Mouse (Mus musculus): ENCODE results near the gene Cfdp1. TPM values are rescaled to one million over a fixed set of nuclear protein-coding genes. Genes with fewer than 3 reads are reported as not detected.

Gene Cfdp1
- total RNA-seq, 1 experiment: 190 TPM

DNA sequence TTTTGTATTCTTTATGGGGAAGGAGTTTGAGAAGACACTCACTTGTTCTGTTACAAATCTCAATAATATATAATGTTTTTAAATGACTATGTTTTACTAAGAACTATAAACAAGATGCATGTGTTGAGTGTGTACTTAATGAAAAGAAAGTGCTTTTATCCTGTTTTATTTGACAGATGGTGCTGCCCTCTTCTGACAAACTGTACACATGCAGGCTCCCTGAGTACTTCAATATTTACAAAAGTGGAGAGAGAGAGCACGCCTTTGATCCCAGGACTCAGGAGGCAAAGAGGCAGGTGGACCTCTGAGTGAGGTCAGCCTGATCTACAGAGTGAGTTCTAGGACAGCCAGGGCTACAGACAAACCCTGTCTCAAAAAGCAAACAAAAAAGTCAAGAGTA is 18.6 kb downstream of the Cfdp1 start:
- DNase-seq (ENCODE audit: low read depth, low spot score): no peak
- TF ChIP-seq ZNF384 (IDR thresholded peaks at IDR 0.05; ENCODE audit: low read depth, low read length): no peak
- no peak for TF ChIP-seq HCFC1 (IDR thresholded peaks at IDR 0.05; ENCODE audit: borderline replicate concordance, insufficient read depth, low read length)
- TF ChIP-seq CHD2 (IDR thresholded peaks at IDR 0.05; ENCODE audit: low read depth, low read length): no peak
- H3K9me3 ChIP-seq (ENCODE audit: control insufficient read depth, insufficient read depth, low read depth, low read length): no peaks in the 10 kb centered on the region
- H3K36me3 ChIP-seq (ENCODE audit: control insufficient read depth, insufficient read depth, low read length, poor library complexity, severe bottlenecking): peaks cover 15% of the 10 kb centered on the region
- in situ Hi-C loops (cut with MboI; ENCODE audit: low sequenced_read_pairs in 2 of 2, unreplicated experiment in 2 of 2): loop anchor here in 1 of 2 experiments (10.0 kb wide), 1 partner anchor 131 kb away; no protein-coding TSS in a partner anchor
- H3K9ac ChIP-seq (ENCODE audit: insufficient read depth, low read depth, low read length, poor library complexity, severe bottlenecking): no peak overlapping the region
- no peak overlapping the region for H3K27ac ChIP-seq (ENCODE audit: insufficient read depth, low read depth, low read length, poor library complexity, severe bottlenecking)
- H3K4me3 ChIP-seq (ENCODE audit: insufficient read depth in 1 of 2, low read depth in 1 of 2, low read length in 2 of 2, poor library complexity in 1 of 2, severe bottlenecking in 1 of 2): no peak overlapping the region
- H3K4me1 ChIP-seq (ENCODE audit: control insufficient read depth in 2 of 2, insufficient read depth in 2 of 2, low read length in 2 of 2, poor library complexity in 1 of 2): no peaks in the 10 kb centered on the region

GRCm38 (mm10) chr8:111834011-111834410 is 20.1 kb downstream of the Cfdp1 start:
- no peaks in the 10 kb centered on the region for H3K4me1 ChIP-seq (ENCODE audit: control insufficient read depth in 2 of 2, insufficient read depth in 2 of 2, low read length in 2 of 2, poor library complexity in 1 of 2)
- no peak overlapping the region for H3K27ac ChIP-seq (ENCODE audit: insufficient read depth, low read depth, low read length, poor library complexity, severe bottlenecking)
- in situ Hi-C loops (cut with MboI; ENCODE audit: low sequenced_read_pairs in 2 of 2, unreplicated experiment in 2 of 2): loop anchor here in 1 of 2 experiments (10.0 kb wide), 1 partner anchor 129 kb away; no protein-coding TSS in a partner anchor
- TF ChIP-seq CHD2 (IDR thresholded peaks at IDR 0.05; ENCODE audit: low read depth, low read length) (no peak), HCFC1 (IDR thresholded peaks at IDR 0.05; ENCODE audit: borderline replicate concordance, insufficient read depth, low read length) (no peak), ZC3H11A (IDR thresholded peaks at IDR 0.05; ENCODE audit: borderline replicate concordance, low read depth, low read length) (no peak), ZNF384 (IDR thresholded peaks at IDR 0.05; ENCODE audit: low read depth, low read length) (no peak)
- H3K9ac ChIP-seq (ENCODE audit: insufficient read depth, low read depth, low read length, poor library complexity, severe bottlenecking): no peak overlapping the region
- DNase-seq (ENCODE audit: low read depth, low spot score): no peak
- H3K36me3 ChIP-seq (ENCODE audit: control insufficient read depth, insufficient read depth, low read length, poor library complexity, severe bottlenecking): peaks cover 15% of the 10 kb centered on the region
- no peaks in the 10 kb centered on the region for H3K9me3 ChIP-seq (ENCODE audit: control insufficient read depth, insufficient read depth, low read depth, low read length)
- no peak overlapping the region for H3K4me3 ChIP-seq (ENCODE audit: insufficient read depth in 1 of 2, low read depth in 1 of 2, low read length in 2 of 2, poor library complexity in 1 of 2, severe bottlenecking in 1 of 2)

- TF ChIP-seq HCFC1 (IDR thresholded peaks at IDR 0.05; ENCODE audit: borderline replicate concordance, insufficient read depth, low read length) (no peak), ZC3H11A (IDR thresholded peaks at IDR 0.05; ENCODE audit: borderline replicate concordance, low read depth, low read length) (no peak), ZNF384 (IDR thresholded peaks at IDR 0.05; ENCODE audit: low read depth, low read length) (no peak)
- Histone ChIP-seq H3K36me3 (ENCODE audit: control insufficient read depth, insufficient read depth, low read length, poor library complexity, severe bottlenecking) (peaks cover 18% of the 10 kb centered on the region), H3K9me3 (ENCODE audit: control insufficient read depth, insufficient read depth, low read depth, low read length) (no peaks in the 10 kb centered on the region), H3K9ac (ENCODE audit: insufficient read depth, low read depth, low read length, poor library complexity, severe bottlenecking) (no peak overlapping the region), H3K4me3 (ENCODE audit: insufficient read depth in 1 of 2, low read depth in 1 of 2, low read length in 2 of 2, poor library complexity in 1 of 2, severe bottlenecking in 1 of 2) (no peak overlapping the region), H3K4me1 (ENCODE audit: control insufficient read depth in 2 of 2, insufficient read depth in 2 of 2, low read length in 2 of 2, poor library complexity in 1 of 2) (no peaks in the 10 kb centered on the region), H3K27ac (ENCODE audit: insufficient read depth, low read depth, low read length, poor library complexity, severe bottlenecking) (no peak overlapping the region)
- in situ Hi-C loops (cut with MboI; ENCODE audit: low sequenced_read_pairs in 2 of 2, unreplicated experiment in 2 of 2): loop anchor here in 1 of 2 experiments (10.0 kb wide), 1 partner anchor 128 kb away; no protein-coding TSS in a partner anchor
- DNase-seq (ENCODE audit: low read depth, low spot score): no peak
These were observed 21.1 kb downstream of the Cfdp1 start for GRCm38 (mm10) chr8:111832983-111833382.

DNA sequence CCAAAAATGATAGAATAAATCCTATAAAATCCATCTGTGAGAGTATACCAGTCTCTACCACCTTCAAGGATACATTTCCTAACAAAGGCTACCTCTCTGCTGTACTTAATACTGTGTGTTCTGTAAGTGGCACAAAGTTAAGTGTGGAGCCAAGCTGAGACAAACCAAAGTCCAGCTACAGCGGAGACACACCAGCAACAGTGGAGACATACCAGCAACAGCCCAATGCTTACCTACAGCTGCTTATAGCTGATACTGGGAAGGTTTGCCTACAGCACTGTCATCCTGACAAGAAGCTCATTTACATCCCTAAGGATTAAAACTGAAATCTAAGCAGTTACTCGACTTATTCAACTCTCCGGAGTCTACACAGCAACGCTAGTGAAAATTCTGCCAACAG is 22.1 kb downstream of the Cfdp1 start:
- no peak for TF ChIP-seq HCFC1 (IDR thresholded peaks at IDR 0.05; ENCODE audit: borderline replicate concordance, insufficient read depth, low read length)
- no peak for TF ChIP-seq CHD2 (IDR thresholded peaks at IDR 0.05; ENCODE audit: low read depth, low read length)
- TF ChIP-seq ZC3H11A (IDR thresholded peaks at IDR 0.05; ENCODE audit: borderline replicate concordance, low read depth, low read length): no peak
- no peak for TF ChIP-seq MAFK (IDR thresholded peaks at IDR 0.05; ENCODE audit: insufficient read depth, low read depth, low read length)
- TF ChIP-seq ZNF384 (IDR thresholded peaks at IDR 0.05; ENCODE audit: low read depth, low read length): no peak
- H3K27ac ChIP-seq (ENCODE audit: insufficient read depth, low read depth, low read length, poor library complexity, severe bottlenecking): 0 out of 2 replicates have a peak overlapping the region, but pooled peaks have one; percentile 29
- H3K4me3 ChIP-seq (ENCODE audit: insufficient read depth in 1 of 2, low read depth in 1 of 2, low read length in 2 of 2, poor library complexity in 1 of 2, severe bottlenecking in 1 of 2): no peak overlapping the region
- no peak for DNase-seq (ENCODE audit: low read depth, low spot score)
- peaks cover 16% of the 10 kb centered on the region for H3K36me3 ChIP-seq (ENCODE audit: control insufficient read depth, insufficient read depth, low read length, poor library complexity, severe bottlenecking)
- H3K4me1 ChIP-seq (ENCODE audit: control insufficient read depth in 2 of 2, insufficient read depth in 2 of 2, low read length in 2 of 2, poor library complexity in 1 of 2): no peaks in the 10 kb centered on the region
- H3K9ac ChIP-seq (ENCODE audit: insufficient read depth, low read depth, low read length, poor library complexity, severe bottlenecking): no peak overlapping the region
- in situ Hi-C loops (cut with MboI; ENCODE audit: low sequenced_read_pairs in 2 of 2, unreplicated experiment in 2 of 2): loop anchor here in 1 of 2 experiments (10.0 kb wide), 1 partner anchor 127 kb away; no protein-coding TSS in a partner anchor
- no peaks in the 10 kb centered on the region for H3K9me3 ChIP-seq (ENCODE audit: control insufficient read depth, insufficient read depth, low read depth, low read length)

DNA sequence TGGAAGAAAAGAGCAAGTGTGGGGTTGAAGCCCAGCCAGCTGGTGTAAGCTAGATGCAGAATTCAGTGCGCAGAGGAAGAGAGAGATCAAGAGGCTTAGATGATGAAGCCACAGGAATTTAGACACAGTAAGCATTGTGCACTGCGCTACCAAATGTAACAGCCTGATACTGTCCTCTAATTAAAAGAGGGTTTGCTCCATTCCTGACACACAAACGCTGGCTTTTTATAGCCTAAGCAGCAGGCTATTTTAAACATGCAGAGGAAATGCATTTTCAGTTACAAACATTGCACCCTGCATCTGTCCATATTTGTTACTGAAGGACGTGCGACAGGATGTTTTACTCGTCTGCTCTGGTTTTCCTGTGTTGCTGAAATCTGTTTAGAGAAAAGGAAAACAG is 25.5 kb downstream of the Cfdp1 start:
- Histone ChIP-seq H3K27ac (ENCODE audit: insufficient read depth, low read depth, low read length, poor library complexity, severe bottlenecking) (no peak overlapping the region), H3K9ac (ENCODE audit: insufficient read depth, low read depth, low read length, poor library complexity, severe bottlenecking) (no peak overlapping the region), H3K4me3 (ENCODE audit: insufficient read depth in 1 of 2, low read depth in 1 of 2, low read length in 2 of 2, poor library complexity in 1 of 2, severe bottlenecking in 1 of 2) (no peak overlapping the region), H3K9me3 (ENCODE audit: control insufficient read depth, insufficient read depth, low read depth, low read length) (no peaks in the 10 kb centered on the region), H3K4me1 (ENCODE audit: control insufficient read depth in 2 of 2, insufficient read depth in 2 of 2, low read length in 2 of 2, poor library complexity in 1 of 2) (peaks cover 0 to 1% of the 10 kb centered on the region in 2 experiments; a peak in 1 of 4 replicates), H3K36me3 (ENCODE audit: control insufficient read depth, insufficient read depth, low read length, poor library complexity, severe bottlenecking) (peaks cover 19% of the 10 kb centered on the region)
- DNase-seq (ENCODE audit: low read depth, low spot score): no peak
- in situ Hi-C loops (cut with MboI; ENCODE audit: low sequenced_read_pairs in 2 of 2, unreplicated experiment in 2 of 2): no loop called here
- no peak for TF ChIP-seq CHD2 (IDR thresholded peaks at IDR 0.05; ENCODE audit: low read depth, low read length)
- TF ChIP-seq ZNF384 (IDR thresholded peaks at IDR 0.05; ENCODE audit: low read depth, low read length): no peak
